Mouse (Mus musculus) CH12.LX (cell line): ENCODE results near the gene Duoxa1. TPM values are rescaled to one million over a fixed set of nuclear protein-coding genes. Genes with fewer than 3 reads are reported as not detected.
"Not testable (repeated sequence)": the region's sequence is repeated elsewhere in the genome, so short reads cannot be mapped to it uniquely, and the experiment has no call there.

Experiments
- DNase-seq: peaks from one replicate; pipeline ENCODE4 v3.0.0-alpha.2; 2013; ENCODE audit errors: extremely low read depth
- H3K27ac ChIP-seq: 2 replicates; pipeline ENCODE4 v1.5.1; 2012; ENCODE audit warnings: low read depth, mild to moderate bottlenecking, control low read depth, moderate library complexity; ENCODE audit not compliant: insufficient read depth
- H3K27me3 ChIP-seq: replicated peaks from 2 replicates; pipeline ENCODE3; 2012; ENCODE audit warnings: inconsistent platforms
- H3K36me3 ChIP-seq, 2 experiments: replicated peaks in 1 of 2; 2 replicates each; pipeline versions ENCODE3 to v1.6.1; 2012; ENCODE audit warnings: inconsistent platforms in 1 of 2, low read length in 1 of 2, mild to moderate bottlenecking in 1 of 2, mixed read lengths in 1 of 2, moderate library complexity in 1 of 2; ENCODE audit not compliant: control insufficient read depth in 1 of 2, insufficient read depth in 1 of 2
- H3K4me1 ChIP-seq, 2 experiments: 2 replicates each; pipeline ENCODE4 v1.6.1; 2012; ENCODE audit warnings: inconsistent platforms in 1 of 2, moderate library complexity in 1 of 2; ENCODE audit not compliant: insufficient read depth in 2 of 2, control insufficient read depth in 1 of 2
- H3K4me2 ChIP-seq: 2 replicates; pipeline ENCODE4 v1.6.1; 2012; ENCODE audit warnings: low read depth, mild to moderate bottlenecking, control low read depth; ENCODE audit not compliant: poor library complexity, insufficient read depth, severe bottlenecking
- H3K4me3 ChIP-seq, 3 experiments: fragments of 150-350 bp in 1 of 3; sonication (generic) in 1 of 3; replicated peaks in 1 of 3; 2 replicates each; pipeline versions ENCODE3 to v1.5.1; 2011 to 2012; ENCODE audit warnings: low read depth in 2 of 3, low read length in 2 of 3, mild to moderate bottlenecking in 2 of 3, moderate library complexity in 2 of 3, control low read depth in 1 of 3, improper control_type of control experiment in 1 of 3, inconsistent platforms in 1 of 3, mixed read lengths in 1 of 3; ENCODE audit not compliant: poor library complexity in 1 of 3
- H3K79me2 ChIP-seq: replicated peaks from 2 replicates; pipeline ENCODE4 v1.6.1; 2012; ENCODE audit warnings: mild to moderate bottlenecking, moderate library complexity; ENCODE audit not compliant: control insufficient read depth, poor library complexity, insufficient read depth, severe bottlenecking; ENCODE audit errors: extremely low read depth
- H3K9ac ChIP-seq: 2 replicates; pipeline ENCODE4 v1.6.1; 2012; ENCODE audit warnings: low read depth, mild to moderate bottlenecking, control low read depth, moderate library complexity; ENCODE audit not compliant: insufficient read depth
- H3K9me3 ChIP-seq: replicated peaks from 2 replicates; pipeline ENCODE3; 2012; ENCODE audit warnings: low read length, inconsistent platforms, mixed read lengths
- BHLHE40 ChIP-seq: IDR thresholded peaks from 2 replicates; pipeline ENCODE4 v1.6.1; 2011; ENCODE audit warnings: mild to moderate bottlenecking, low read depth, low read length, improper control_type of control experiment
- CHD2 ChIP-seq: IDR thresholded peaks from 2 replicates; pipeline ENCODE4 v1.6.1; 2011; ENCODE audit warnings: low read length, improper control_type of control experiment
- ELF1 ChIP-seq: IDR thresholded peaks from 2 replicates; pipeline ENCODE4 v1.6.1; 2014; ENCODE audit warnings: low read depth, mild to moderate bottlenecking, inconsistent platforms, low read length, improper control_type of control experiment
- EP300 ChIP-seq: IDR thresholded peaks from 2 replicates; pipeline ENCODE4 v1.6.1; 2011; ENCODE audit warnings: low read length, improper control_type of control experiment
- ETS1 ChIP-seq: conservative IDR thresholded peaks from 2 replicates; pipeline ENCODE4 v1.6.1; 2012; ENCODE audit warnings: low read depth, mild to moderate bottlenecking, inconsistent platforms, low read length, improper control_type of control experiment, moderate library complexity
- IRF4 ChIP-seq: IDR thresholded peaks from 2 replicates; pipeline ENCODE4 v1.6.1; 2014; ENCODE audit warnings: low read depth, mild to moderate bottlenecking, inconsistent platforms, low read length, improper control_type of control experiment
- MAZ ChIP-seq: IDR thresholded peaks from 2 replicates; pipeline ENCODE4 v1.6.1; 2012; ENCODE audit warnings: low read depth, mild to moderate bottlenecking, inconsistent platforms, low read length, improper control_type of control experiment, moderate library complexity
- MEF2A ChIP-seq: IDR thresholded peaks from 2 replicates; pipeline ENCODE4 v1.6.1; 2014; ENCODE audit warnings: low read depth, mild to moderate bottlenecking, inconsistent platforms, low read length, improper control_type of control experiment, borderline replicate concordance
- MXI1 ChIP-seq: IDR thresholded peaks from 2 replicates; pipeline ENCODE4 v1.6.1; 2011; ENCODE audit warnings: mild to moderate bottlenecking, low read depth, low read length, improper control_type of control experiment
- NELFE ChIP-seq: IDR thresholded peaks from 2 replicates; pipeline ENCODE4 v1.6.1; 2011; ENCODE audit warnings: low read depth, low read length, improper control_type of control experiment
- TBP ChIP-seq: conservative IDR thresholded peaks from 2 replicates; pipeline ENCODE4 v1.6.1; 2011; ENCODE audit warnings: low read depth, low read length, improper control_type of control experiment
- USF2 ChIP-seq: conservative IDR thresholded peaks from 2 replicates; pipeline ENCODE4 v1.6.1; 2011; ENCODE audit warnings: low read depth, low read length, improper control_type of control experiment
- ZC3H11A ChIP-seq: IDR thresholded peaks from 2 replicates; pipeline ENCODE4 v1.6.1; 2012; ENCODE audit warnings: low read depth, mild to moderate bottlenecking, inconsistent platforms, low read length, improper control_type of control experiment
- ZMIZ1 ChIP-seq: IDR thresholded peaks from 2 replicates; pipeline ENCODE4 v1.6.1; 2012; ENCODE audit warnings: low read depth, mild to moderate bottlenecking, inconsistent platforms, low read length, improper control_type of control experiment
- dilution Hi-C: fragments of 300-500 bp; cut with MboI; formaldehyde crosslinking; loops from 2 replicates; pipeline ENCODE4 v1.14.3; 2020; ENCODE audit warnings: low sequenced_read_pairs; ENCODE audit not compliant: extremely low pct_unique_long_range_greater_than_20kb, extremely low pct_ligation_motif_present
- in situ Hi-C: fragments of 300-500 bp; cut with MboI; formaldehyde crosslinking; loops from 3 replicates; pipeline ENCODE4 v1.14.3; 2019; ENCODE audit warnings: low sequenced_read_pairs, low pct_ligation_motif_present, low pct_unique_long_range_greater_than_20kb, mixed read lengths
- polyA plus RNA-seq: library from polyadenylated mRNA; unstranded; fragments of >175 nt; gene quantifications from 2 replicates; pipeline ENCODE4 v1.2.1, GENCODE M21; 2012; ENCODE audit warnings: low read depth; ENCODE audit not compliant: insufficient read length
- total RNA-seq, 2 experiments: library from RNA; depleted of rRNA; stranded (reverse); fragments of 300-350 nt in 1 of 2; fragments of >200 nt in 1 of 2; gene quantifications; 2 replicates each; pipeline ENCODE4 v1.2.3; 2012 to 2014

Duoxa1 gene
- total and polyA plus RNA-seq, 3 experiments = not detected

DNA sequence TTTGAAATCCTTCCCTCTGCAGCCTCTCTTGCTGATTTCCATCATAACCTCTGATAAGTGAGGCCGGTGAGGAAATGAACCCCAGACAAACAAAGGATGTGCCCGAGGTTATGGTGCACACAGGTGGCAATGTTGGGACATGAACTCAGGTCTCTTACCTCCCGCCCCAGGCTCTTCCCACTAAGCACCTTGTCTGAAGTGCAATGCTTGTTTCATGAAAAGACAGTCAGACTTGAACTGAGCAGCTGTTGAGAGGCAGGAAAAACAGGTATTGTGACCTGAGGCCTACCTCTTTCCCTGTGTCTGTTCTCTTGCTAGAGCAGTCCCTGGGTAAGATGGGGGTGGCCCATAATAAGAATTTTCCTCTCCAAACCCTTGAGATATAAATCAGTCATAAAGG, 18.7 kb upstream of the Duoxa1 start:
- Histone ChIP-seq H3K36me3 (no peaks in the 10 kb centered on the region), H3K27ac (no peak overlapping the region), H3K27me3 (no peaks in the 10 kb centered on the region), H3K9ac (no peak overlapping the region), H3K4me2 (no peak overlapping the region), H3K4me1 (peaks cover 4 to 15% of the 10 kb centered on the region in 2 experiments; a peak in 3 of 4 replicates), H3K4me3 (no peak overlapping the region), H3K79me2 (no peaks in the 10 kb centered on the region), H3K9me3 (no peaks in the 10 kb centered on the region)
- dilution Hi-C loops = no loop called here
- TF ChIP-seq BHLHE40 (no peak), MEF2A (no peak), ZMIZ1 (no peak), MAZ (no peak), ETS1 (no peak), IRF4 (no peak)
- in situ Hi-C loops = no loop called here
- DNase-seq = no peak

- H3K9me3 ChIP-seq, H3K4me1 ChIP-seq, in situ Hi-C loops, dilution Hi-C loops, H3K4me2 ChIP-seq, H3K27ac ChIP-seq, H3K4me3 ChIP-seq, H3K79me2 ChIP-seq, H3K36me3 ChIP-seq, H3K9ac ChIP-seq, DNase-seq, H3K27me3 ChIP-seq: not testable (repeated sequence)
- TF ChIP-seq TBP = peak; percentile 79
Measured at GRCm38 (mm10) chr2:122330317-122330716, 16.8 kb upstream of the Duoxa1 start.

GRCm38 (mm10) chr2:122327986-122328385, 14.5 kb upstream of the Duoxa1 start:
- H3K9me3 ChIP-seq = no peaks in the 10 kb centered on the region
- in situ Hi-C loops = no loop called here
- no peaks in the 10 kb centered on the region for H3K27me3 ChIP-seq
- TF ChIP-seq MEF2A (no peak), ZC3H11A (no peak), EP300 (no peak), CHD2 (no peak), ZMIZ1 (no peak), TBP (no peak), MXI1 (no peak), NELFE (no peak), USF2 (no peak), ELF1 (no peak), BHLHE40 (no peak)
- TF ChIP-seq, all 38 proteins: peak for 0
- dilution Hi-C loops = no loop called here
- H3K4me1 ChIP-seq = no peaks in the 10 kb centered on the region
- DNase-seq = no peak
- no peaks in the 10 kb centered on the region for H3K79me2 ChIP-seq
- H3K4me2 ChIP-seq = no peak overlapping the region
- no peaks in the 10 kb centered on the region for H3K36me3 ChIP-seq
- no peak overlapping the region for H3K4me3 ChIP-seq
- no peak overlapping the region for H3K9ac ChIP-seq
- H3K27ac ChIP-seq = no peak overlapping the region
